Mouse (Mus musculus): Measurements from ENCODE around the gene Dnah9.

GRCm38 (mm10) chr11:65786160-65786559 is 382.2 kb downstream of the Dnah9 start:
- TF ChIP-seq CTCF (IDR thresholded peaks at IDR 0.05; ENCODE audit: low read depth) (no peak), EP300 (optimal IDR thresholded peaks at IDR 0.05) (no peak)
